Mouse (Mus musculus): ENCODE measurements around the gene Vwa5b1.

DNA sequence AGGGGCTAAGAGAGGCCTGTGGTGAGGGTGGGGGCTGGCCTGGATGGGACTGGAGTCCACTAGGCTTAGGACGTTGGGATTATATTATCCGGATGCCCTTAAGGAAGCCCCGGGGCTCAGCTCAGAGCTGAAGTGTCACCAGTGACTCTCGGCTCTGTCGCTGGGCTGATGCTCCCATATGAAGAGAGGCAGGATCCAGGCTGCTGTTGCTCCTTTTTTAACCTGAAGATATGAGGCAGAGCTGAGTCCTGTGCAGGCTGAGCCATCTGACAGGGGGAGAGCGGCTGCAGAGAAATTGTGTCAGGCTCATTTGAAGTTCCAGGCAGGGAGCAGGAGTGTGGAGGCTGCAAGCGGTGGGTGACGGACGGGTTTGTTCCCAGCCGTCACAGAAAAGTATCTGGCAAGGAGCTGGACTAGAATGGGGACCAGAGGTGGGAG, 87.5 kb downstream of the Vwa5b1 start:
- TF ChIP-seq POLR2A (IDR thresholded peaks at IDR 0.05; ENCODE audit: control insufficient read depth in 1 of 2, insufficient read depth in 1 of 2, low read depth in 1 of 2, low read length in 2 of 2, poor library complexity in 1 of 2) (no peak), USF1 (IDR thresholded peaks at IDR 0.05; ENCODE audit: low read depth, low read length) (no peak), CTCF (IDR thresholded peaks at IDR 0.05 in 2 of 3, conservative IDR thresholded peaks at IDR 0.05 in 1 of 3; ENCODE audit: control insufficient read depth in 1 of 3, insufficient read depth in 1 of 3, low read depth in 2 of 3, low read length in 3 of 3, poor library complexity in 1 of 3, severe bottlenecking in 1 of 3) (no peak), ZC3H11A (IDR thresholded peaks at IDR 0.05; ENCODE audit: low read depth, low read length) (no peak), RAD21 (IDR thresholded peaks at IDR 0.05; ENCODE audit: low read depth, low read length) (no peak), UBTF (IDR thresholded peaks at IDR 0.05; ENCODE audit: borderline replicate concordance, insufficient read depth, low read depth, low read length) (no peak), HCFC1 (IDR thresholded peaks at IDR 0.05; ENCODE audit: low read depth, low read length) (no peak), CHD1 (IDR thresholded peaks at IDR 0.05; ENCODE audit: low read depth, low read length) (no peak), GABPA (IDR thresholded peaks at IDR 0.05; ENCODE audit: low read depth, low read length) (no peak), TCF12 (IDR thresholded peaks at IDR 0.05; ENCODE audit: low read depth, low read length) (no peak), GATA1 (IDR thresholded peaks at IDR 0.05; ENCODE audit: low read depth, low read length) (no peak)

Data from MEL (cell line).